Mouse (Mus musculus) lung, embryonic 14.5 days (tissue): ENCODE results near the gene Hexb. TPM values are rescaled to one million over a fixed set of nuclear protein-coding genes. Genes with fewer than 3 reads are reported as not detected.
A peak's percentile ranks its signal among the peaks of the same experiment; 100 is the strongest.

ENCODE experiments used
- ATAC-seq: fragments of 200-750 bp; cut with Nextera tagmentation; 2 replicates; pipeline ENCODE4 v1.8.0; 2017; ENCODE audit warnings: mild to moderate bottlenecking, moderate TSS enrichment, moderate library complexity; ENCODE audit not compliant: insufficient read depth
- DNase-seq: peaks from one replicate; pipeline ENCODE4 v3.0.0-alpha.2; 2015
- H3K27ac ChIP-seq: fragments of 300-500 bp; sonication (generic); 2 replicates; pipeline ENCODE4 v1.5.1; 2014; ENCODE audit warnings: low read depth, mild to moderate bottlenecking, moderate library complexity
- H3K27me3 ChIP-seq: fragments of 300-500 bp; sonication (generic); 2 replicates; pipeline ENCODE4 v1.6.1; 2014; ENCODE audit warnings: low read length, control low read depth; ENCODE audit not compliant: insufficient read depth
- H3K36me3 ChIP-seq: fragments of 300-500 bp; sonication (generic); 2 replicates; pipeline ENCODE4 v1.6.1; 2014; ENCODE audit warnings: control low read depth; ENCODE audit not compliant: insufficient read depth
- H3K4me1 ChIP-seq: fragments of 300-500 bp; sonication (generic); 2 replicates; pipeline ENCODE4 v1.6.1; 2014; ENCODE audit warnings: antibody characterized with exemption, control low read depth; ENCODE audit not compliant: insufficient read depth
- H3K4me2 ChIP-seq: fragments of 300-500 bp; sonication (generic); 2 replicates; pipeline ENCODE4 v1.6.1; 2014; ENCODE audit warnings: mild to moderate bottlenecking
- H3K4me3 ChIP-seq: fragments of 300-500 bp; sonication (generic); 2 replicates; pipeline ENCODE4 v1.5.1; 2014; ENCODE audit warnings: low read depth, low read length
- H3K9ac ChIP-seq: fragments of 300-500 bp; sonication (generic); 2 replicates; pipeline ENCODE4 v1.6.1; 2014
- H3K9me3 ChIP-seq: fragments of 300-500 bp; sonication (generic); 2 replicates; pipeline ENCODE4 v1.6.1; 2016; ENCODE audit warnings: low read depth, low read length, control low read depth
- CTCF ChIP-seq: IDR thresholded peaks from 2 replicates; pipeline ENCODE4 v1.5.1; 2016; ENCODE audit warnings: antibody characterized with exemption, low read depth
- WGBS: fragments of 180-500 bp; shearing (Covaris S2); extraction: QIAGEN DNeasy Blood & Tissue Kit; methylation state at CpG from one replicate; pipeline ENCODE4 v1.1.7; 2014; 5-methylcytosine and 5-hydroxymethylcytosine counted together
- polyA plus RNA-seq: library from polyadenylated mRNA; unstranded; fragments of >200 nt; fragmentation: Nextera tagmentation; extraction: Ambion mirVana; gene quantifications from 2 replicates; pipeline ENCODE4 v1.2.1, GENCODE M21; 2014

Gene Hexb
- polyA plus RNA-seq, 1 experiment from 2014 or later = 22.9 TPM

GRCm38 (mm10) chr13:97196186-97196924, 1.8 kb downstream of the Hexb start:
- TF ChIP-seq CTCF = no peak
- Histone ChIP-seq H3K27ac (no peak overlapping the region), H3K9me3 (no peaks in the 10 kb centered on the region), H3K36me3 (no peaks in the 10 kb centered on the region), H3K4me3 (no peak overlapping the region), H3K4me1 (no peaks in the 10 kb centered on the region; the same call in 1 of the 2 replicates), H3K9ac (no peak overlapping the region), H3K4me2 (no peak overlapping the region), H3K27me3 (no peaks in the 10 kb centered on the region)
- ATAC-seq (no peak), DNase-seq (no peak)
- 75% methylated on average over 12 of the region's 12 CpGs for WGBS

GRCm38 (mm10) chr13:97193420-97193819, 4.7 kb downstream of the Hexb start:
- H3K4me1 ChIP-seq = no peaks in the 10 kb centered on the region; the same call in 1 of the 2 replicates
- DNase-seq = peak; percentile 89
- H3K27me3 ChIP-seq = no peaks in the 10 kb centered on the region
- H3K4me3 ChIP-seq = no peak overlapping the region
- no peak overlapping the region for H3K4me2 ChIP-seq
- H3K27ac ChIP-seq = no peak overlapping the region
- no peak for TF ChIP-seq CTCF
- WGBS = 48% methylated on average over 7 of the region's 7 CpGs
- H3K9me3 ChIP-seq = no peaks in the 10 kb centered on the region
- ATAC-seq = no peak
- H3K36me3 ChIP-seq = no peaks in the 10 kb centered on the region
- H3K9ac ChIP-seq = no peak overlapping the region

- Histone ChIP-seq H3K4me2 (no peak overlapping the region), H3K27me3 (no peaks in the 10 kb centered on the region), H3K9ac (no peak overlapping the region), H3K36me3 (no peaks in the 10 kb centered on the region), H3K4me3 (no peak overlapping the region), H3K27ac (no peak overlapping the region), H3K9me3 (no peaks in the 10 kb centered on the region), H3K4me1 (no peaks in the 10 kb centered on the region; the same call in 1 of the 2 replicates)
- no peak for TF ChIP-seq CTCF
- ATAC-seq = no peak
- WGBS = 88% methylated on average over 11 of the region's 11 CpGs
- no peak for DNase-seq
Observed at GRCm38 (mm10) chr13:97192649-97193048, 5.5 kb downstream of the Hexb start.

- Histone ChIP-seq H3K9me3 (no peaks in the 10 kb centered on the region), H3K27me3 (no peaks in the 10 kb centered on the region), H3K4me2 (no peak overlapping the region), H3K9ac (no peak overlapping the region), H3K4me3 (no peak overlapping the region), H3K27ac (no peak overlapping the region), H3K36me3 (peaks cover 9% of the 10 kb centered on the region; the same call in 1 of the 2 replicates), H3K4me1 (no peaks in the 10 kb centered on the region; the same call in 1 of the 2 replicates)
- no peak for DNase-seq
- no peak for TF ChIP-seq CTCF
- WGBS = 83% methylated on average over 5 of the region's 5 CpGs
- no peak for ATAC-seq
Observed at GRCm38 (mm10) chr13:97187693-97188092, 10.5 kb downstream of the Hexb start.

GRCm38 (mm10) chr13:97186346-97186745, 11.8 kb downstream of the Hexb start:
- no peak for DNase-seq
- WGBS = 68% methylated on average over 4 of the region's 4 CpGs

GRCm38 (mm10) chr13:97184656-97185055, 13.5 kb downstream of the Hexb start:
- WGBS = 43% methylated on average over 5 of the region's 5 CpGs
- no peak overlapping the region; the same call in 1 of the 2 replicates for H3K27ac ChIP-seq
- peak; percentile 66 for DNase-seq

More at GRCm38 (mm10) chr13:97186346-97186745, 11.8 kb downstream of the Hexb start:
- Histone ChIP-seq H3K27me3 (no peaks in the 10 kb centered on the region), H3K4me2 (no peak overlapping the region), H3K36me3 (peaks cover 10% of the 10 kb centered on the region; the same call in 1 of the 2 replicates), H3K9me3 (no peaks in the 10 kb centered on the region), H3K9ac (no peak overlapping the region), H3K4me3 (no peak overlapping the region), H3K27ac (no peak overlapping the region), H3K4me1 (no peaks in the 10 kb centered on the region; the same call in 1 of the 2 replicates)
- ATAC-seq = no peak
- no peak for TF ChIP-seq CTCF

GRCm38 (mm10) chr13:97184168-97184567, 14.0 kb downstream of the Hexb start:
- Histone ChIP-seq H3K4me2 (no peak overlapping the region), H3K27me3 (no peaks in the 10 kb centered on the region), H3K9me3 (no peaks in the 10 kb centered on the region), H3K9ac (no peak overlapping the region), H3K4me1 (no peaks in the 10 kb centered on the region; the same call in 1 of the 2 replicates), H3K27ac (no peak overlapping the region), H3K4me3 (no peak overlapping the region), H3K36me3 (peaks cover 29% of the 10 kb centered on the region)
- no peak for DNase-seq
- no peak for ATAC-seq
- TF ChIP-seq CTCF = no peak
- 64% methylated on average over 2 of the region's 2 CpGs for WGBS

More at GRCm38 (mm10) chr13:97184656-97185055, 13.5 kb downstream of the Hexb start:
- no peaks in the 10 kb centered on the region for H3K9me3 ChIP-seq
- no peaks in the 10 kb centered on the region for H3K27me3 ChIP-seq
- no peak for TF ChIP-seq CTCF
- H3K36me3 ChIP-seq = peaks cover 25% of the 10 kb centered on the region
- no peak overlapping the region for H3K4me2 ChIP-seq
- no peak overlapping the region for H3K9ac ChIP-seq
- no peak overlapping the region for H3K4me3 ChIP-seq
- no peaks in the 10 kb centered on the region; the same call in 1 of the 2 replicates for H3K4me1 ChIP-seq
- peak; percentile 28; the same call in 1 of the 2 replicates for ATAC-seq
